Mouse (Mus musculus): ENCODE measurements around the gene Kansl1l.
"Not testable (repeated sequence)": the region's sequence is repeated elsewhere in the genome, so short reads cannot be mapped to it uniquely, and the experiment has no call there.

Gene Kansl1l

DNA sequence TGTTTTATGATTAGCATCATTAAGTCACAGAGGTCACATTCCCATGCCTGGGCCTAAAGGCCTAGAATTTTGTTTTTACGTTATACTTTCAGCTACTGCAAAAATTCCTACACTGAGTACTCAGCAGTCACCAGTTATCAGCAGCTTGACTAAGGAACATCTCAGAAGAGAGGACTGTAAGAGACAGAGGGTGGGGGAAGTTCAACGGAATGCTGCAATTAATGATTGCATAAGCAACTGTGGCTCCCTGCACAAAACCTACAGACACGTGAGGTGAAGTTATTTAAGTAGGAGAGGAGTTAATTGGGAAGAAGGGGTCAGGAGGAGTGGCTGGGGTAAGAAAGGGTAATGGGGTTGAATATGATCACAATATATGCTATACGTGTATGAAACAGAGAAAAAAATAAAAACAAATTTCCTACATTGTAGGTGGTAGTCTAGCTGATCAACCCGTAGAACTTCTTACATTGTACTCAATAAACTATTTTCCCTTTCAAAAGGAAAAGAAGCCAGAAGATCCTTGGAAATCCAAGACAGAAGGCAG is 117.1 kb downstream of the Kansl1l start:
- no peak for DNase-seq (ENCODE audit: low spot score in 2 of 2)

DNA sequence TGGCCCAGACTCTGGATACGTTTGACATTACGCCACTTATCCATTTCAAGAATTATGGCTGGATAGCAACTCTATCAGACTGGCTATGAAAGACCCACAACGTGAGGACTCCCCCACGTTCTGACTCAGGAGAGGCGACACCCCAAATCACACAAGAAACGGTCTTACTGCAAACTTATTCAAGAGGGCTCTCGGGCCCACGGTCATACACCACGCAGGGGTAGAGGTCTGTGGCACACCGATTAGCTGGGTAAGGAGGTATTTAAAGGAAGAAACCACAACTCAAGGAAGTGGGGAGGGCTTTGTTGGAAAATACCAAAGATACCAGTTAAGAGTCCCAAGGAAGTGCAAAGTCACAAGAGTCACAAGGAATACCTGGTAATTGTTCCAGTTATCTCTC is 117.7 kb downstream of the Kansl1l start:
- not testable (repeated sequence) for DNase-seq (ENCODE audit: low spot score in 2 of 2)

DNA sequence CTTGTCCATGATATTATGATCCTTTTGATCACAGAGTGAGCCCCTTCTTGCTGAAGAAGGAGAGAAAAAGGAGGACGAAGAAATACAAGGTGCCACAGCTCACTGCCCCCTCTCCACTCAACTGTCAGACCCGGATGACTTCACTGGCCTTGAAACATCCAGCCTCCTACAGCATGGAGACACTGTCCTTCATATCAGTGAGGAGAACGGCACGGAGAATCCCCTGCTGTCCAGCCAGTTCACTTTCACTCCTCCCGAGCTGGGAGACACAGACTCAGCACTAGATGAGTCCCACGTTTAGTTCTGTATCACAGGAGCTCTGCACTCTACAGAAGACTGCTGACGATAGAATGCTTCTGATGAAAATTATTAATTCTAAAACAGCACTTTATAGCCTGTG is 122.1 kb downstream of the Kansl1l start:
- no peak for DNase-seq (ENCODE audit: low spot score in 2 of 2)

DNA sequence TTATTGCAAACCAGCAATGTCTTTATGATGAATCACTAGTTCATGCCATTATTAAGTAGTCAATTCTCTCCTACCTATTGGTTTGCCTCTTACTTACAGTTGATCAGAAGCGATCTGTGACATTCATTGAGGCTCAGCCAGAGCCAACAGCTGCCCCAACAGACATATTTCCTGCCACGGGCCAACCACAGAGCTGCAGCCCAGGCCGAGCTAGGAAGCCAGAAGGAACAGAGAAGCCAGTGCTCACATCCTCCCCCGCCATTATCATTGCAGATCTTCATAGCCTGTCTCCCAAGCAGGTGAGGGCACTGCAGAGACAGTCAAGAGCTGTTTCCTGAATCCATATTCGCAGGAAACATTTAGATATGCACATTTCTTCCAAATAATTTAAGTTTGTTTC is 123.1 kb downstream of the Kansl1l start:
- no peak for DNase-seq (ENCODE audit: low spot score in 2 of 2)

DNA sequence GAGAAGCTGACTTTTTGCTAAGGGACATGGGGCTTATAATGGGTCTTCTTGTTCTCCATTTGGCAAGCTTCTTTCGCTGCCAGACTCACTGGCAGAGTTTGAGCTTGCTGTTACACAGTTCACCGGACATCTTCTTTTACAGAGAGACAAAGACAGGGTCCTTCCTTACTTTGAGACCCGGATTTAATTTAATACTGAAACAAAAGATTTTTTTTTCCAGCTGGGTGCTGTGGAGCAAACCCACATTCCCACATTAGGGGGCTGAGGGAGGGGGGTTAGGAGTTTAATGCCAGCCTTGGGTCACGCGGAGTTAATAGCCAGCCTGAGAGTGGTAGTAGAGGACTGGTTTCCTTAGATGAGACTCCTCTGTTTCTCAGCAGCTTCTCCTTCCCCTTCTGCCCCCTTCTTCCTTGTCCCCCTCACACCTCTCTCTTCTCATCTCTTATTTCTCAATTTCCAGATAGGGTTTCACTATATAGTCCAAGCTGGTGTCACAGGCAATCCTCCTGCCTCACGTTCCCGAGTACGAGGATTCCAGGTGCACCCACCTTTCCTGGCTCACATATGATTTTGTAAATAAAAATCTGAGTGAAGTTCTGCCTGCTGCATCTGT is 124.5 kb downstream of the Kansl1l start:
- no peak for DNase-seq (ENCODE audit: low spot score in 2 of 2)

DNA sequence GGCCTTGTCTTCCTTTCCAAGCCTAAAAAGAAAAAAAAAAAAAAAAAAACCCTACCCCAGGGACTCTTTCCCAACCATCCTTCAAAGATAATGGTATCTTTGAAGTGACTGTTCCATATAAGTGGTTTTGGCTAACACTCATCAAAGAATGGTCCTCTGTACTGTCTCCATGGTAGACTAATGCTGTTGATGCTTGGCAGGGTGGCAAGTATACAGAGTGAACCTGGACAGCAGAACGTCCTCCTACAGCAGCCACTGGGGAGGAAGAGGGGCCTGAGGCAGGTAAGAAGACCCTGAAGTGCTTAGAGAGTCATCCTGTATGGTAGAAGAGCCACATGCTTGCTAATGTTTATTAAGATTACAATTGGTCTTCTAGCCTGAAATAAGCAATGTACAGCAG is 125.1 kb downstream of the Kansl1l start:
- DNase-seq (ENCODE audit: low spot score in 2 of 2), result no peak

DNA sequence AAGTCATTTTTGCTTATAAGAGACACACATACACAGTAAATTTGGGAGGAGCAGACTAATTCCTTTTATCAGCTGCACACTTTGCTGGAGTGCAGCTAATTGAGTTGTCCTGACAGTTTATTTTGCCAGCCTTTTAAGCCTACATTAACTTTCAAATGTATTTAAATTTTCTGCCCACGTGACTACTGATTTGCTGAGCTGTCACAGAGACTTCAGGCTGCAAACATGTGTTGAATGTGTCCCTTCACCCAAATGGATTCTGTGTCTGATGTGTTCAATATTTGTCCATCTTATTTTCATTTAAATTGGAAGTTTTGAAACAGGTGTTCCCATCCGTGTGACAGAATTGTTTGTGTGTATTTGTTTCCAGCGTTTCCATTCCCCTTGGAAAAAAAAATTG is 125.6 kb downstream of the Kansl1l start:
- no peak for DNase-seq (ENCODE audit: low spot score in 2 of 2)

DNA sequence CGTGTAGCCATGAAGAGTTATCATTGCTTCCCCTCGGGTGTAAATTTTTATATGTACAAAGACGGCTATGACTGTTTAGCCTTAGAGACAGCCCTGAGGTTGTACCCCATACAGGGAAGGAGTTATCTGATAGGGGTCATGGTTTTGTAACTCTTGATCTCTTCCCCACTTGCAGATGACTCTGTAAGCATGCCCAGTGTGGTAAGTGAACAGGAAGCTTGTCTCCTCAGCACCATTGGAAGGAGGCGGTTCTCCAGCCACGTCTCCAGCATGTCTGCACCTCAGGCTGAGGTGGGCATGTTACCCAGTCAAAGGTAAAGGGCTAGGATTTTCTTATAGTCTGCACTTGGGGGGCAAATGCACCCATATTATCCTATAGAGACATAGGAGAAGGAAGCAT is 134.4 kb downstream of the Kansl1l start:
- no peak for DNase-seq (ENCODE audit: low spot score in 2 of 2)

DNA sequence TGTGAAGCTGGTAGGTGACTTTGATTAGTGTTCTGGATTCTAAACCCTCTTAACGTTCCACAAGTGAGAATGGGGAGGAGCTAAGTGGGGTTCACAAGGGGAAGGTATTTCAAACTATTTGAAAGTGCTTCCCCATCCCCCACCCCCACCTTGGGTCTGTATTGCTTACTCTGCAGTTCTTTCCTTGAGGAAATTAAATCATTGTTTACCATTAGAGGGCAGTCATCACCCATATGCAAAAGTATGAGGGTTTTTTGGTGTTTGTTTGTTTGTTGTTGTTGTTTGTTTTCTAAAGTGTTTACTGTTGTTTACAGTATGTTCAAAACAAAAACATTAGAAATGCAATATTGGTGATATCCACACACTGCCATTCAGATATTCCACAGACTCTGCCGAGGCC is 138.7 kb downstream of the Kansl1l start:
- no peak for DNase-seq (ENCODE audit: low spot score in 2 of 2)

DNA sequence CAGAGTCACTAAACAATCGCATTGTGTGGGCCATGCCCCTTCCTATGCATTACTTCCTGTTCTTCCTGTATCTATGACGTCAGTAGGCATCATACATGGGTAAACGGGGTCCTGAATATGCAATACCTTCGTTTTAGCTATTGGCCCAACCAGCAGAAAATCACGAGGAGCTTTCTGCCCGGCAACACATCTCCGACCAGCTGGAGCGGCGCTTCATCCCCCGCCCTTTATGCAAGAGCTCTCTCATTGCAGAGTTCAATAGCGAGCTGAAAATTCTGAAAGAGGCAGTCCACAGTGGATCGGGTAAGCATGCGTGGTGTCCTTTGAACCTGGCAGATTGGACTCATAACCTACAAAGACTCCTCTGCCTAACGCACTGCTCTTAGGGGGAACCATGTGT is 139.4 kb downstream of the Kansl1l start:
- no peak for DNase-seq (ENCODE audit: low spot score in 2 of 2)

DNA sequence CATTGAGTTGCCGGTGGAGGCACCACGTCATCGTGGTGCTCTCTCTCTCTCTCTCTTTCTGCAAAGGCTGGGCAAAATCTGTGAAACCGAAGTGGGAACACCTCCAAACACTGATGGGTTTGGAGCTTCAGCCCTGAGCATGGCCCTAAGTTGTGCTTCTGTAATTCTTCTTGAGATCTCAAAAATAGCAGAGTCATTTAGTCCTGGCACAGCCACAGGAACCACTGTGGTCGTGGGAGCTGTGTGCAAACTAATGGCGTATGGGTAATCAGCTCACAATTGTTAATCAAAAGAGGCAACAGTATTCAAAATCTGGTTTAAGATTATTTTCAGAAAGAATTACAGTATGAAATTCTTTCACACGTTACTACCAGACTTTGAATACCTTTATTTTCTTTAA is 144.6 kb downstream of the Kansl1l start:
- no peak for DNase-seq (ENCODE audit: low spot score in 2 of 2)

DNA sequence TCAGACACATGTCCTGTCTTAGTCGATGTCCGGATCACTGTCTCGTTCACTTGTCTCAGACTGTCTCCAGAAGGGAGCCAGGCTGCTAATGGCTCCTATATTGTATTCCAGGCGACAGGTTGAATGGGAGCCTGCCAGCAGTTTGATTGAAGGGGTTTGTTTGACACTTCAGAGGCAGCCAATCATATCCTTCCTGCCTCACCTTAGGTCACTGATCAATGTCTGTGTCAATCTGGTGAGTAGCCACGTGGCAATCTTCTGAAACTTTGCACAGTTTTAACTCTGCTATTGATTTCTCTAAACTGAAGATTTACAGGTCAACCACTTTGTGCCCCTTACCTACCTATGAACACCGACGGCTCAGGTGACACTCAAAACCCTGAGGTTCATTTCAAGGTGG is 145.9 kb downstream of the Kansl1l start:
- no peak for DNase-seq (ENCODE audit: low spot score in 2 of 2)
